Mouse (Mus musculus) hindbrain, embryonic 15.5 days (tissue): ENCODE data around the gene Rims4. TPM values are rescaled to one million over a fixed set of nuclear protein-coding genes. Genes with fewer than 3 reads are reported as not detected.

Source experiments
- ATAC-seq: fragments of 200-750 bp; cut with Nextera tagmentation; 2 replicates; pipeline ENCODE4 v1.8.0; 2017; ENCODE audit warnings: low read depth, moderate number of reproducible peaks, moderate TSS enrichment; ENCODE audit not compliant: low FRiP score
- H3K27ac ChIP-seq: fragments of 300-500 bp; sonication (generic); replicated peaks from 2 replicates; pipeline ENCODE4 v1.5.1; 2015; ENCODE audit warnings: mild to moderate bottlenecking, inconsistent platforms
- H3K27me3 ChIP-seq: fragments of 300-500 bp; sonication (generic); 2 replicates; pipeline ENCODE4 v1.6.1; 2015; ENCODE audit warnings: control low read depth, inconsistent platforms
- H3K36me3 ChIP-seq: fragments of 300-500 bp; sonication (generic); 2 replicates; pipeline ENCODE4 v1.6.1; 2015; ENCODE audit warnings: control low read depth, inconsistent platforms
- H3K4me1 ChIP-seq: fragments of 300-500 bp; sonication (generic); replicated peaks from 2 replicates; pipeline ENCODE4 v1.6.1; 2015; ENCODE audit warnings: control low read depth, inconsistent platforms
- H3K4me2 ChIP-seq: fragments of 300-500 bp; sonication (generic); 2 replicates; pipeline ENCODE4 v1.6.1; 2015; ENCODE audit warnings: moderate library complexity, mild to moderate bottlenecking, inconsistent platforms
- H3K4me3 ChIP-seq: fragments of 300-500 bp; sonication (generic); 2 replicates; pipeline ENCODE4 v1.5.1; 2015; ENCODE audit warnings: mild to moderate bottlenecking, inconsistent platforms
- H3K9ac ChIP-seq: fragments of 300-500 bp; sonication (generic); 2 replicates; pipeline ENCODE4 v1.6.1; 2015; ENCODE audit warnings: inconsistent platforms
- H3K9me3 ChIP-seq: fragments of 300-500 bp; sonication (generic); 2 replicates; pipeline ENCODE4 v1.6.1; 2016; ENCODE audit warnings: control low read depth, inconsistent platforms
- WGBS: fragments of 180-500 bp; shearing (Covaris S2); methylation state at CpG from one replicate; pipeline ENCODE4 v1.1.7; 2015; 5-methylcytosine and 5-hydroxymethylcytosine counted together
- polyA plus RNA-seq: library from polyadenylated mRNA; unstranded; fragments of >200 nt; fragmentation: Nextera tagmentation; extraction: Ambion mirVana; gene quantifications from 2 replicates; pipeline ENCODE4 v1.2.1, GENCODE M21; 2015

Rims4 gene
- polyA plus RNA-seq, 1 experiment from 2014 or later = 21.5 TPM

DNA sequence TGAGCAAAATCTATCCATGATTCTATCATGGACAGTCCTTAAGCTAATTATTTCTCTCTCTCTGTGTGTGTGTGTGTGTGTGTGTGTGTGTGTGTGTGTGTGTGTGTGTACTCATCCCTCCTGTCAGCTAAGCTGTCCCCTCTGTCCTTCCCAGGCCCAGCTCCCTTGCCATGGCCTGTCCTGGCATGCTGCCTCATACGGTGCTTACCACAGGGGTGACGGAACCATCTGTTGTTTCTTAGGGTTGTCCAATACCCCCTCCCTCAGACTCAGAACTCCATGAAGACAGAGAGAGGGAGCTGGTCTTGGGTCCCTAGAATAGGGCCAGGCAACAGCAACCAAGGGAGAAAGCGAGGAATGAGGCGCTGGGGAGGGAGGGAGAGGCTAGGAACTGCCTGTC, 14.2 kb downstream of the Rims4 start:
- H3K4me1 ChIP-seq = peaks cover 22% of the 10 kb centered on the region
- H3K4me3 ChIP-seq = no peak overlapping the region
- no peaks in the 10 kb centered on the region for H3K36me3 ChIP-seq
- 88% methylated on average over 4 of the region's 4 CpGs for WGBS
- no peak overlapping the region for H3K9ac ChIP-seq
- no peak for ATAC-seq
- H3K4me2 ChIP-seq = no peak overlapping the region
- no peaks in the 10 kb centered on the region for H3K9me3 ChIP-seq
- H3K27ac ChIP-seq = no peak overlapping the region
- H3K27me3 ChIP-seq = no peaks in the 10 kb centered on the region

DNA sequence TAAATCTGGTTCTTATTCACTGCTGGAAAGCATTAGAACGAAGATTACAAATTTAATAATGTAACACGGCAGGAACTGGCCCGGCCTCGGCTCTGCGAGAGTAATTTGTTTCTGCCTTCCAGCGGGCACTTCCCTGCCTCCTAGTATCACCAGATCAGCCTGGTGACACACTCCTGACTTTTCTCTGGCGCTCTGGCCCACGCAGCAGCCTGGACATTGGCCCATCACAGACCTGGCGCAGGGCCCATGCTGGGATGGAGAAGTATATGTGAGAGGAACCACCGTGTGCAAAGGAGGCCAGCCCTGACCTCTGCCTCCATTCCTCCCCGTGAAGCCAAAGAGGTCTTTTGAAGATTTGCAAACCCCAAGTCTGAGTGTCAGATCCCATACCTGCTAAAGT, 15.0 kb downstream of the Rims4 start:
- Histone ChIP-seq H3K9ac (no peak overlapping the region), H3K4me1 (peaks cover 22% of the 10 kb centered on the region), H3K27me3 (no peaks in the 10 kb centered on the region), H3K9me3 (no peaks in the 10 kb centered on the region), H3K27ac (no peak overlapping the region), H3K36me3 (no peaks in the 10 kb centered on the region), H3K4me2 (no peak overlapping the region), H3K4me3 (no peak overlapping the region)
- 56% methylated on average over 11 of the region's 11 CpGs for WGBS
- ATAC-seq = no peak

DNA sequence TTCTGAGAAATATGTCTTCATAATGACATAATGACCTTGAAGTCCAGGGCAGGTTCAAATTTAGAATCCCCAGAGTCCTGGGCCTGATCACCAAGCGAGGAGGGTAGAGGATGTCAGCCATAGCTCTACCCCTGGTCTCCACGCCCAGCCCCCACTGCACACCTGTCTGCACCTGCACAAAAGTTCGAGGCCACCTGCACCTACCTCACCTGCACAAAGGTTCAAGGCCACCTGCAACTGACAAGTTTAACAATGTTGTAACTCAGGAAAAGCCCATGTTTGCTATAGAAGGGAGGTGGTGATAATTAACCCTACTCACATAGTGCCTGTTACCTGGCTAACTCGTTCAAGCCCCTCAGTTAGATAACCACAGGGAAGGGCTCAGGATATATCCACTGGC, 16.0 kb downstream of the Rims4 start:
- H3K9me3 ChIP-seq = no peaks in the 10 kb centered on the region
- H3K4me3 ChIP-seq = no peak overlapping the region
- H3K27ac ChIP-seq = no peak overlapping the region
- WGBS = 87% methylated on average over 4 of the region's 4 CpGs
- H3K27me3 ChIP-seq = no peaks in the 10 kb centered on the region
- H3K9ac ChIP-seq = no peak overlapping the region
- no peaks in the 10 kb centered on the region for H3K36me3 ChIP-seq
- H3K4me2 ChIP-seq = no peak overlapping the region
- peaks cover 22% of the 10 kb centered on the region for H3K4me1 ChIP-seq
- no peak for ATAC-seq

DNA sequence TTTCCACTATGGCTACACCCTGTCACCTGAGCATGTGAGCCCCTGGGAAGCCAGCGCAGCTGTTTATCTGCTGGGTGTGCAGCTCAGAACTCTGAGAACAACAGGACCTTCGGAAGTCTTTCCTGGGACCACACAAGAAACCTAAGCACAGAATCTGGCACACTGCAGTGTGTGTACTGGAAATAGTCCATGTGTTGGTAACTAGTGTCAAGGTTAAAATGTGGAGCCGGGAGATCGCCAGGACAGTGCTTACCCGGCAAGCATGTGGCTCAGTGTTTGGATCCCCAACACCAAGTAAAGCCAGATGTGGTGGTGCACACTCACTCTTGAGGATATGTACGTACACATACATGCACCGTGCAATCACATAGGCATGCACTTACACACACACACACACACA, 17.4 kb downstream of the Rims4 start:
- Histone ChIP-seq H3K27ac (no peak overlapping the region), H3K27me3 (no peaks in the 10 kb centered on the region), H3K4me1 (peaks cover 22% of the 10 kb centered on the region), H3K9ac (no peak overlapping the region), H3K4me2 (no peak overlapping the region), H3K9me3 (no peaks in the 10 kb centered on the region), H3K4me3 (no peak overlapping the region), H3K36me3 (no peaks in the 10 kb centered on the region)
- 91% methylated on average over 7 of the region's 7 CpGs for WGBS
- ATAC-seq = no peak

DNA sequence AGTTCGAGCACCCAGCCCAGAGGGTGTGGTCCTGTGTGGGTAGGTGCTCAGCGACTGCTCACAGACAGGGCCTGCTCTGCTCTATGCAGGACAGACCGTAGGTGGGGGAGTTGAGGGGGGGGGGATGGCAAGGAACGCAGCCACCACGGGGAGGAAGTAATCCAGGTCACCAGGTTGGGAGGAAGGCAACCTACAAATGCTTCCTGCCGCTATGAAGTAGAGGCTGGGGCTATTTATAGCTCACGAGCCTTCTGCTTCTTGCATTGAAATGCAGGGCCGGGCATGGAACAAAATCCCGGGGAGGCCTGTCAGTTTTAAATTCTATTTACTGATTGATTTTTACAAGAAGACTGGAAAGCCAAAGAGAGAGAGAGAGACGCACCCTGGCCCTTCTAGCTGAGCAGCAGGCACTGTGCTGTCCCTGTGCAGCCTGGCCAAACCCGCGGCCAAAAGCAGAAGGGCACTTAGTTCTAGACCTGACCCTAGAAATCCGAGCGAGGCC, 18.5 kb downstream of the Rims4 start:
- H3K27ac ChIP-seq = peak overlapping the region; percentile 50; the same call in 1 of the 2 replicates
- no peak overlapping the region; the same call in 1 of the 2 replicates for H3K9ac ChIP-seq
- H3K9me3 ChIP-seq = no peaks in the 10 kb centered on the region
- H3K4me3 ChIP-seq = no peak overlapping the region
- WGBS = 51% methylated on average over 14 of the region's 14 CpGs
- no peaks in the 10 kb centered on the region for H3K36me3 ChIP-seq
- H3K4me2 ChIP-seq = no peak overlapping the region
- peaks cover 22% of the 10 kb centered on the region for H3K4me1 ChIP-seq
- H3K27me3 ChIP-seq = no peaks in the 10 kb centered on the region
- no peak for ATAC-seq

DNA sequence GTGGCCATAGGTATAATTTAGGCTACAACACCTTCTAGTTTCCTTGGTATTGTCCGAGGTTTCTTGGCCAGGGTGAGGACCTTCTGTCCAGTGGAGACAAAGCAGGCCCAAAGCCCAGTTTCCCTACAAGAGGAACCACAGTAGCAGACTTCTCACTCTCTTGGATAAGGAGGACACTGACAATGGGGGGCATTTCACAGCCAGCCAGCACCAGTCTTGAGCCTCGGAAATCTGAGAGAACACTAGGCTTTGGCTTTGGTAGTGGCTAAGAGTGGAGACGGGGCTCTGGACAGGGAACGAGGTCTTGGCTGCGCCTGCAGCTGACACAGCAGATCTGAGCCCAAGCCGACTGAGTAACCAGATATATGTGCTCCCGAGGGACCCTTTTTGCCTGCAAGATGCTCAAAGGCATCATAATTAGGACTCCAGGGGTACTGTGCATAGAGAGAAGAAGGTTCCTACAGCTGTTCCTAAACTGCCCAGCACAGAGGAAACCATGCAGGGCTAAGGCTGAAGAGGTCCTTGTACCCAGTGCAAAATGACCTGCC, 20.4 kb downstream of the Rims4 start:
- no peak overlapping the region for H3K4me3 ChIP-seq
- H3K27me3 ChIP-seq = no peaks in the 10 kb centered on the region
- H3K4me2 ChIP-seq = no peak overlapping the region
- no peaks in the 10 kb centered on the region for H3K9me3 ChIP-seq
- peaks cover 13% of the 10 kb centered on the region for H3K4me1 ChIP-seq
- no peaks in the 10 kb centered on the region for H3K36me3 ChIP-seq
- H3K9ac ChIP-seq = no peak overlapping the region
- ATAC-seq = no peak
- WGBS = 68% methylated on average over 7 of the region's 7 CpGs
- no peak overlapping the region for H3K27ac ChIP-seq

DNA sequence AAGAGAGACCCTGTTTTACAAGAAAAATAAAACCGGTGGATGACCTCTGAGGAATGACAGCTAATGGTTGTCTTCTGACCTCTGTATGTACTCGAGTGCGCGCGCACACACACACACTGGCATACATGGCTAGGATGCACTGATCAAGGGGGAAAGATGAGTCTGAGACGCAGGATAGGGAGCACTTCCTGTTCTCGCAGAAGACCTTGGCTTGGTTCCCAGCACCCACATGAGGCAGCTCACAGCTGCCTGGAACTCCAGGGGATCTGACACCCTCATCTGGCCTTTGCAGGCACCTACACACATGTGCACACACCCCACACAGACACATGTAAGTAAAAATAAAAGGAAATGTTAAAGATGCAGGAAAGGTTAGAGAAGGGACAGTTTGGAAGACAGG, 21.5 kb downstream of the Rims4 start:
- peaks cover 10% of the 10 kb centered on the region; the same call in 1 of the 2 replicates for H3K4me1 ChIP-seq
- H3K9me3 ChIP-seq = no peaks in the 10 kb centered on the region
- H3K27me3 ChIP-seq = no peaks in the 10 kb centered on the region
- no peaks in the 10 kb centered on the region for H3K36me3 ChIP-seq
- ATAC-seq = no peak
- H3K4me3 ChIP-seq = no peak overlapping the region
- no peak overlapping the region for H3K27ac ChIP-seq
- no peak overlapping the region for H3K4me2 ChIP-seq
- 96% methylated on average over 7 of the region's 7 CpGs for WGBS
- no peak overlapping the region for H3K9ac ChIP-seq

DNA sequence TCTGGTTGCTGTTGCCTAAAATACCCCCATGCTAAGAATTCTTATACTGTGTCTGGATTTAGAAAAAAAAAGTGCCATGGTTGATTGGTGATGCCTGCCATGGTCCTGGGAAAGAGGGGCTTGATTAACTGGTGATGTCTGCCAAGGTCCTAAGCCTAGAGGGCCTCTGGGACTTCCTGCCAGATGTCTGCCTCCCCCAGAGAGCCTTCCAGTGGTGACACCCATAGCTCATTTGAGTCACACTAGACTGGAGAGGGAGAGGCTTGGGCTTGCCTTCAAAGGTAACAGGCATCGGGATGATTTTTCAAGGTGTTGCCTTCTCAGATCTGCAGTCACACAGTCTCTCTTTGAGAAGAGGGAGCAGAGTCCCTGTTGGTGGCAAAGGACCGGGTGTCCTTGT, 23.3 kb downstream of the Rims4 start:
- WGBS = 64% methylated on average over 2 of the region's 2 CpGs
- ATAC-seq = no peak
- H3K36me3 ChIP-seq = no peaks in the 10 kb centered on the region

DNA sequence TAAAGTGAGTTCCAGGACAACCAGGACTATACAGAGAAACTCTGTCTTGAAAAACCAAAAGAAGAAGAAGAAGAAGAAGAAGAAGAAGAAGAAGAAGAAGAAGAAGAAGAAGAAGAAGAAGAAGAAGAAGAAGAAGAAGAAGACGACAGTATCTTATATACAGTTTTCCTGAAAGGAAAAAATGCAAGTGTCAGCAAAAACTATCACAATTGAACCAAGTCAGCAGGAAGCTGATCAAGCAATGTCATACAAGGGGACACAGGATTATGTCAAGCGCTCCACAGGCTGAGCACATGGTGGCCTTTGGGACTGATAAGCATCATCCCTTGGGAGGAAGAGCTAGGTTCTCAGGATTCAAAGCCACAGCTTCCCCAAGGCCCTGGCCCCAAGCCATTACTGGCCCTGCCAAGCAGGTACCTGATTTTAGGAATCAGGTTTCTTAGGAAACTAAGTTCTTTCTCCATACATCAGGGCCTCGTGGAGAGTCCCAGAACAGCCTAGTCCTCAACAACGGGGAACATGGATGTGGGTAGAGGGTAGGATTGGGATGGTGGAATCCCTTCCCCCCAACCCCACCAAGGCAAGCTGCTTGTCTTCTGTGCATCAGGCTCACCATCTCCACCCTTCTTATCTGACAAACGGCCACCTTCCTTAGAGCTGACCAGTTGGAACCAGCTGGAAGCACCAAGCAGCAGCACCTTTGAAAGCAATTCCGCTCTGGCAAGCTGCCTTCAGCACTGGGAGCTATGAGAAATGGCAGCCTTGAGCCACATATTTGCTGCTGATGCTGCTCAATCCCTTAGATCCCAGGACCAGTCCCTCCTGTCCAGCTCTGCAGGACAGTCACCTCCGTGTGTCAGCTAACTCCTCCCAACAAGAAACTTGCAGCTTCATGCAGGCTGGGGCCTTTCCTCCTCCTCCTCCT, 24.8 kb downstream of the Rims4 start:
- Histone ChIP-seq H3K36me3 (no peaks in the 10 kb centered on the region), H3K4me3 (no peak overlapping the region), H3K9ac (no peak overlapping the region), H3K9me3 (no peaks in the 10 kb centered on the region), H3K27ac (no peak overlapping the region), H3K27me3 (no peaks in the 10 kb centered on the region), H3K4me1 (peaks cover 14% of the 10 kb centered on the region), H3K4me2 (no peak overlapping the region)
- ATAC-seq = no peak
- WGBS = 65% methylated on average over 7 of the region's 7 CpGs

More for the DNA sequence above, 23.3 kb downstream of the Rims4 start:
- H3K4me1 ChIP-seq = peaks cover 21% of the 10 kb centered on the region
- no peak overlapping the region for H3K4me2 ChIP-seq
- no peak overlapping the region for H3K4me3 ChIP-seq
- H3K27ac ChIP-seq = no peak overlapping the region
- H3K27me3 ChIP-seq = no peaks in the 10 kb centered on the region
- H3K9me3 ChIP-seq = no peaks in the 10 kb centered on the region
- H3K9ac ChIP-seq = no peak overlapping the region

DNA sequence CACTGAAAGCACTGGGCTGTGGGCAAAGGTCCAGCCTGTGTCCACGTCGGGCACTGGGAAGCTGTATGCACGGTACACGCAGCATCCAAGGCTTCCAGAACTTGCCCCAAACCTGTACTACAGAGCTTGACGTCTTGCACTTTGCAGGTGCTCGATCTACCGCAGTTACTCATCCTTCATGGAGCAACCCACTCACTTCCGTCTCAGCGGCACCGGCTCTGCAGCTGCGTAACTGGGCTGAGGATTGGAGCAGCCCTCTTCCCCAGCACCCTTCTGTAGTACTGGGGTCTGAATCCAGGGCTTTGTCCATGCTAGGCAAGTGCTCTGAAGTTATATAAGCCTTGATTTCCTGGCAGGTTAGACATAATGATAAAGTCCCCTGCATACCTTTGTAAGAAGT, 27.2 kb downstream of the Rims4 start:
- peaks cover 17% of the 10 kb centered on the region for H3K4me1 ChIP-seq
- 90% methylated on average over 11 of the region's 11 CpGs for WGBS
- no peaks in the 10 kb centered on the region for H3K9me3 ChIP-seq
- no peaks in the 10 kb centered on the region for H3K27me3 ChIP-seq
- H3K4me2 ChIP-seq = no peak overlapping the region
- no peak overlapping the region for H3K4me3 ChIP-seq
- peak; percentile 43; the same call in 1 of the 2 replicates for ATAC-seq
- H3K36me3 ChIP-seq = no peaks in the 10 kb centered on the region
- H3K9ac ChIP-seq = no peak overlapping the region
- H3K27ac ChIP-seq = peak overlapping the region; percentile 53

DNA sequence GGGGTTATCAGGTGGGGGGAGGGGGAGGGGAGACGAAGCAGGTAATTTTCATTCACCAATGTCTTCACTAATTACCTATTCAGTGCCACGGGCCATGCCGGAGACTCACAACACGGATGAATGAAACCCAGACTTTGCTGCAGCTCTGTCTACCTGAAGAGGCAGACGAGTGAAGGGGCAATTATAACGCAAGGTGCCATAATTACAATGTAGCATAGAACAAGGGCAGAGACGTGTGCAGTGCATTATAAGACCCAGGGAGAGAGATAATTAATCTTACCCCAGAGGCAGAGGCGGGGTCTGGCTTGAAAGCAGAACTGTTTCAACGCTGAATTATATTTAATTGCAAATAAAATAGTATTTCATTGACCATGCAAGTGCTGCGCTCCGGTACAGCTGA, 27.9 kb downstream of the Rims4 start:
- H3K9ac ChIP-seq = no peak overlapping the region
- ATAC-seq = peak; percentile 60; the same call in 1 of the 2 replicates
- H3K27me3 ChIP-seq = no peaks in the 10 kb centered on the region
- H3K36me3 ChIP-seq = no peaks in the 10 kb centered on the region
- peak overlapping the region; percentile 53 for H3K27ac ChIP-seq
- H3K4me2 ChIP-seq = no peak overlapping the region
- 39% methylated on average over 11 of the region's 11 CpGs for WGBS
- peaks cover 19% of the 10 kb centered on the region for H3K4me1 ChIP-seq
- H3K4me3 ChIP-seq = no peak overlapping the region
- H3K9me3 ChIP-seq = no peaks in the 10 kb centered on the region

DNA sequence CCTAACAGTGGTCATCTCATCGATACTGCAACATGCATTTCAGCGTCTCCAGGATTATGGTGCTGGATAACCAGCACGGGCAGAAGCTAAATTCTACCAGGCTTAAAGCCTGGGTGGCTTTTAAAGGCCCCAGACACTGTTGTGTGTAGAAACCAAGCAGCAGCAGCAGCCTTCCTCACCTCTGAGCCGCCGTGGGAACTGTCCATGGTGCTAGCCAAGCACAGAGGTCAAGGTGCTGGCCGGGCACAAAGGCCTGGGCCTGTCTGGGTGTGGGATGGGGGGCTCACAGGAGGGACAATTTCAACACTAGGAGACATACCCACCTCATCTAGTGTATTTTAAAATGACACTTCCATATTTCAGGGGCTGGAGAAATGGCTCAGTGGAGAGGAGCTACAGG, 29.1 kb downstream of the Rims4 start:
- H3K4me1 ChIP-seq = peaks cover 19% of the 10 kb centered on the region
- no peaks in the 10 kb centered on the region for H3K36me3 ChIP-seq
- H3K9ac ChIP-seq = no peak overlapping the region
- WGBS = 51% methylated on average over 6 of the region's 6 CpGs
- no peak overlapping the region for H3K4me2 ChIP-seq
- H3K4me3 ChIP-seq = no peak overlapping the region
- H3K9me3 ChIP-seq = no peaks in the 10 kb centered on the region
- no peak overlapping the region for H3K27ac ChIP-seq
- H3K27me3 ChIP-seq = no peaks in the 10 kb centered on the region
- no peak for ATAC-seq
